Mouse (Mus musculus) right cerebral cortex, adult 2 months (tissue): Measurements from ENCODE around the gene Ntn5.

Source experiments
- DNase-seq, 2 experiments: peaks; one replicate each; pipeline ENCODE4 v3.0.0; 2021 to 2022; ENCODE audit warnings: low spot score in 2 of 2

Ntn5 gene

DNA sequence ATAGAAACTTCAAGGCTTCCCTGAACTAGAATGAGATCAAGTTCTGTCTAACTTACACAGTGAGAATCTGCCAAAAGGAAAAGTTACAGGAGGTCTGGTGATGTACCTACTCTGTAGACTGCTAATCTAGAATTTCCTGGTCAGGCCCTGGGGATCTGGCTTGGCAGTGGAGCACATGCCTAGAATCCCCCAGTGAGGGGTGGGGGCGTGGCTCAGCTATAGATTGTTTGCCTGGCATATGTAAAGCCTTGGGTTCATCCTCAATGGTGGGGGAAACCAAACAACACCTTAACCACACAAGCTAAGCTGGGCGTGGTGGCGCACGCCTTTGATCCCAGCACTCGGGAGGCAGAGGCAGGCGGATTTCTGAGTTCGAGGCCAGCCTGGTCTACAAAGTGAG is 14.1 kb downstream of the Ntn5 start:
- DNase-seq: no peak

DNA sequence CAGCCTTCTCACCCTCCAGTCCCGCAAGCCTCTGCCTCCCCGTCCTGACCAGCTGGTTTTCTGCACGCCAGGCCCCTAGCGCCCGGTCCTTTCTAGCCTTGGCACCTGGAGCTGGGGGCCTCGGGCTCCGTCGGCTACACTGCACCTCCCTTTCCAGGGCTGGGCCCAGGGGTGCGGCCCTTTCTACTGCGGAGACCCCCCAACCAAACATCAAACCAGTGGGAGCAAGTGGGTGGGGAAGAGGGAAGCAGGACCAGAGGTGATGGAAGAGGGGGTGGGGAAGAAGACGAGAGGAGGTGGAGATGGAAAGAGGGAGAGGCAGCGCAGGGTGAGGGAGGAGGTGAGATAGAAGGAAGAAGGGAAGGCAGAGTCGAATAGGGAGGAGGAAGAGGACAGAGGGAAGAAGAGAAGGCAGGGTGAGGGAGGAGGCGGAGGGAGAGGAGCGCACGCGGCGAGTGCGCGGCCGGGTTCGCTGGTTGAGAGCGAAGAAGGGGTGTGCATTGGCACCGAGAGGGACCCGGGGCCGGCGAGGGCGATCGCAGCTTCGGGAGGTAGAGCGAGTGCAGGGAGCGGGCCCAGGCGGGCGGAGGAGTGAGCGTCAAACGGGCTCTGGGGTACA is 15.8 kb downstream of the Ntn5 start, which contains the start of gene Car11:
Car11 (plus strand) TSS at position 321 of the 619 bp plus-strand sequence.
- DNase-seq: peak in 1 of 2 experiments; percentile 51

DNA sequence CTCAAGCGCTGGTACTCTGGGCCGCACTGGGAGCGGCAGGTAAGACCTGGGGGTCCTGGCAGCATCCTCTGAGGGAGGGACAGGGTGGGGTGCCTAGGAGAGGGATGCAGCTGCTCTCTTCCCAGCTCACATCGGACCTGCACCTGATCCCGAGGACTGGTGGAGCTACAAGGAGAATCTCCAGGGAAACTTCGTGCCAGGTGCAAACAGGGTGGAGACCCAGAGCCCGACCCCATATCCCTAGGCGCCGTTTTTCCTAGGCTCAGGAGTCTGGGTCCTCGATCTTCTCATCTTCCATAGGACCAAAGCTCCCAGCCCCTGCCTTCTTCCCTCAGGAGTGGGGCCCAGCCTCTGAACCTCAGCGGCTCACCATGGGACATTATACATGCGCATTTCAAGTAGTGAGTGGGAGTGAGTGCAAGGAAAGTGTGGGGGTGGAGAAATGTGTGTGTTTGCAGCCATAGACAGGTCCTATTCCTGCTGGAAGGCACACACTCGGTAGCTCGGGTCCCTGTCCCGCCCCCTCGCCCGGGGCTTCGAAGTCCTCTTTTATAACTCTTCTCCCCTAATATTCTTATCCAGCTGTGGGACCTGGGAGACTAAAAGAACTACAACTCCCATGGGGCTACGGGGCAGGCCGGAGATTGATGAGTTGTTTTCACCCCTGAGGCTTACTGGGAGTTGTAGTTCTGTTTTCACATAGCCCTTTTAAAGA is 16.6 kb downstream of the Ntn5 start:
- DNase-seq: peak; percentile 82 to 92

DNA sequence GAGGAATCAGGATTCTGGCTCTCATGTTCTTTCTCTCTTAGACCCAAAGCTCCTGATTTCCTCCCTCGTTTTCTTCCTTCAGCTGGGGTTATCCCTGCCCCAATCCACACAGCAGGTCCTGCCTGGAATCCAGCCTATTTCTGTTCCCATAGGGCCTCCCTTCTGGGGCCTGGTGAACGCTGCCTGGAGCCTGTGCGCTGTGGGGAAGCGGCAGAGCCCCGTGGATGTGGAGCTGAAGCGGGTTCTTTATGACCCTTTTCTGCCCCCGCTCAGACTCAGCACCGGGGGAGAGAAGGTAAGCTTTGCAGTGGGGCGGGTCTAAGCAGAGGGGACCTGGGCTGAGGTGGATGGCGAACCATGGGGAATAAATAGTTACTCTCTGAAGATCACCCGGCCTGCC is 17.2 kb downstream of the Ntn5 start:
- DNase-seq: no peak

DNA sequence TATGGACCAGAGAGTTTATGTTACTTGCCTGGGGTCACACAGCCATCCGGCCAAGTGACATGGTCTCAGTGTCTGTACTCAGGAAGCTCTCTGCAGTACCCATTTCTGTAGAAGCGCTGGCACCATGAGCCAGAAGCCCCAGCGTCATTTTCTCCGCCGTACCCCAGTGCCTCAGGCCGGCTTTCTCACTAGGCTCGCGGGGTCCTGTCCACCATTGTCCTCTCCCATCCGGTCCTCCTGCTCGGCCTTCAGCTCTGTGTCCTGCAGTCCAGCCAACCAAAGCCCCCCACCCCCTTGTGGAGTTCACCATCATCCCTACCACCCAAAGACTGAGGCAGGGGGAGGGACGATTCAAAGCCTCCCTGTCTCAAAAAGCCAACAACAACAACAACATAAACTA is 17.8 kb downstream of the Ntn5 start:
- DNase-seq: no peak

DNA sequence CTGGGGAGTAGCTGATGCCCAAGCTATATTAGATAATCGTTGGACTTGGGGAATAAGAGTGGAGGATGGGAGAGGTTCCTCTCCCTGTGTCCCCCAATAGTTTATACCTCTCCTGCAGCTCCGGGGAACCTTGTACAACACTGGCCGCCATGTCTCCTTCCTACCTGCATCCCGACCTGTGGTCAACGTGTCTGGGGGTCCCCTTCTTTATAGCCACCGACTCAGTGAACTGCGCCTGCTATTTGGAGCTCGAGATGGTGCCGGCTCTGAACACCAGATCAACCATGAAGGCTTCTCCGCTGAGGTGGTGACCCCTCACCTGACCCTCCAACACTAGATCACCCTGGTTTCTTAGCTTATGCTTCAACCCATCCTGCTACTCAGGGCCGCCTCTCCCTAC is 18.5 kb downstream of the Ntn5 start:
- no peak for DNase-seq

DNA sequence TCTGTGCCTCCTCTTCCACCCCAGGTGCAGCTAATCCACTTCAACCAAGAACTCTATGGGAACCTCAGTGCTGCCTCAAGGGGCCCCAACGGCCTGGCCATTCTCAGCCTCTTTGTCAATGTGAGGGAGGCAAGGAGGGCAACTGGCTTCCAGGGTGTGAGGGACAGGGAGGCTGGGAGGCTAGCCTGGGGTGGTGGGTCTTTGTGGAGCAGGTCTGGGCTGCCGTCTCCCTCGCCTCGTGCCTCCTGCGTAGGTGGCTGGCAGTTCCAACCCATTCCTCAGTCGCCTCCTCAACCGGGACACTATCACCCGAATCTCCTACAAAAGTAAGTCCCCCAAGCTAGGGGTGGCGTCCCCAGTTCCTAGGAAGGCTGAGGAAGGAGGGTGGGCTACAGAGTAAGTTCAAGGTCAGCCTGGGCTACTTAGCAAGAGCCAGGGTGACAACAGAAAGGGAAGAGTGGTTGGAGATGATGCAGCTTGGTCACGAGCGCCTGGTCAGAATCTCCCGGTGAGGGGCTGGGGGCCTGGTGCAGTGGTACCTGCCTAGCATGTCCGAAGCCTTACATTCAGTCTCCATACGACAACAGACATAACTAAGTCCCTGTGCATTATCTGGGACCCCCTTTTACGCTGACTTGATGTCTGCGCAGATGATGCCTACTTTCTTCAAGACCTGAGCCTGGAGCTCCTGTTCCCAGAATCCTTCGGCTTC is 19.1 kb downstream of the Ntn5 start:
- no peak for DNase-seq

DNA sequence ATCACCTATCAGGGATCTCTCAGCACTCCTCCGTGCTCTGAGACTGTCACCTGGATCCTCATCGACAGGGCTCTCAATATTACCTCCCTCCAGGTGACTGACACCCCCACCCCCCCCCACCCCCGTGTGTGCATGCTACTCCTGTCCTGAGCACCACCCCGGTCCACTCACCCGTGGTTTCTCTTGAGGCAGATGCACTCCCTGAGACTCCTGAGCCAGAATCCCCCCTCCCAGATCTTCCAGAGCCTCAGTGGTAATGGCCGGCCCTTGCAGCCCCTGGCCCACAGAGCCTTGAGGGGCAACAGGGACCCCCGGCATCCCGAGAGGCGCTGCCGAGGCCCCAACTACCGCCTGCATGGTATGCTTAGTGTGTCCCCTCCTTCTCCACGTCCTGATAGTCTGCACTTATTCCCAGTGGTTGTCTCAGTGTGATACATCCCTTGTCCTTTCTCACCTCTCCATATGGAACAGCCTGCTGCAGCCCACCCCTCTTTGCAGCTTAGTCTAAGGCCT is 19.8 kb downstream of the Ntn5 start:
- no peak for DNase-seq

DNA sequence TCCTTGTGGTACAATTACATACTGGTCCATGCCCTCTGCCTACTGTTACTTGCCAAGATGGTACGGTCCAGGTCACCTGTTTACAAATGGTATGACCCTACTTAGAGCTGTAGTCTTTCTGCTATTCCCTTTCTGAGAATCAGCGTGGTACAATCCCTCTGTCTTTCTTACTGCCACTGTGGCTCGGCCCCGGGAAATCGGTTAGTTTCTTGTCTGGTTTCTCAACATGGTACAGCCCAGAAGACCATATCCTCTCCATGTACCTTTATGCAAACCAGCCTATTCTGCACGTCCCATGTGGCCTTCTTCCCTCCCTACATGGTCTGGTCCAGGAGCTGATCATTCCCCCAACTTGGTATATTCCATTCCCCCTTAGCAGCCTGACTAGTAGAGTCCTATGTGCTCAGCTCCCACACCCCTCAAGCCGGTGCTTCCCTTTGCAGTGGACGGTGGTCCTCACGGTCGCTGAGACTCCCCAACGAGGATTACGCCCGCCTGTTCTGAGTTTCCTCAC is 20.3 kb downstream of the Ntn5 start:
- DNase-seq: peak; percentile 78 to 83

DNA sequence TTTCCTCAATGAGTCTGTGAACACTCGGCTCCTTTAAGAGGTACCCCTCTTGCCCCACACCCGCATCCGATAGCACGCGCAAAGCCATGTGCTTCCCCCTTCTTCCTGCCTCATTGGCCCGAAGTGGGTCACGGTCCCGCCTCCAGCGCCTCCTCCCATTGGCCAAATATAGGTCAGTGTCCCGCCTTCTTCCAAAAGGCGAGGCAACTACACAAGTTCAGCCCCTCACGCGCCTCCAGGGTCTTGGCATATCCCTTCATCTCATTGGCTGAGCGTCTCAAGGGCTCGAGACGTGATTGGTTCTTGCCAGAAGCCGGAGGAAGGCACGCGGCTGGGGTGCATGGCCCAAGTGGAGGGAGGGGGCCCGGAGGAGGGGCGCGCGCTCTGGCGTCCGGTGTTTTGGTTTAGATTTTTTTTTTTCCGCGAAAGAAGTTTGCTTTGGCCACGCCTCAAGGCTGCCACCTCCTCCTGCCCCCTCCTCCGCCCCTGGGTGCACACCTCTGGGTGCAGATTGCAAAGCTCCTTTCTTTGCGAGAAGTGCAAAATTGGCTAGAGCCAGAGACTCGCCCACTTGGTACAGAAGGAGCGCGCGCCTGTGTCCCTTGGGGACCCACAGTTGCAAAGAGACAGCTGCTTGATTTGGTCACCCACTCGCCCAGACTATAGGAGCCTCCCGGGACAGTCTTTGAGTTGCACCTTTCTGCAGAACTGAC is 21.1 kb downstream of the Ntn5 start, which contains the start of gene Dbp:
Dbp (plus strand) TSS at position 359 of the 713 bp plus-strand sequence.
- peak; percentile 99 to 100 for DNase-seq

DNA sequence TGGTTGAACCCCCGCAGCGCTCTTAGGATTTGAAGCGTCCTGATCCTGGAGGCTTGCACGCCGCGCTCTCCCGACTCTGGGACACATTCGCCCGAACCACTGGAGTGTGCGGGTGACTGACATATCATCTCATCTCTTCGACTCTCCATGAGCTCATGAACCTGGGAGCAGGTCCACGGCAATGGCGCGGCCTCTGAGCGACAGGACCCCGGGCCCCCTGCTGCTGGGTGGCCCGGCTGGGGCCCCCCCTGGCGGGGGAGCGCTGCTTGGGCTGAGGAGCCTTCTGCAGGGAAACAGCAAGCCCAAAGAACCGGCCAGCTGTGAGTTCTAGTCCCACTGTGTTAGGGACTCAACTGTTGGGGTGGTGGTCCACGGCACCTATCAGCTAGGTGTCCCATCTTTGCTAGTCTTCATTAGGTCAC is 21.6 kb downstream of the Ntn5 start:
- no peak for DNase-seq

DNA sequence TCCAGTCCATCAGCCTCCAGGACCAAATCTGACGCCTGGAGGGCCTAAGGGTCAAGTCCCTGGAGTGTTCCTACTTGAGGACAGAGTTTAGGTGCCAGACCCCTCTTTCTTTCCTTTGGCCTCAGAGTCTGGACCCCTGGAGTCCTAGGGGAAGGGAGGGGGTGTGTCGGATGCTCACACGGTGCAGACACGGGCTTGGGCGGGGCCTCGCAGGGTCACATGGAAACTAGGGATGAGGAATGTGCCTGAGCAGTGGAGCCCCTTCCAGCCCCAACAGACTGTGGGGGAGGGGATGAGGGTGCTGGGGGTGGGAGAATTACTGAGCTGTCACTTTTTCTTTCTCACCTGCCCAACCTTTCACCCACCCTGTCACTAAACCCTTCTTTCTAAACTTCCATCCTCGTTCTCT is 22.1 kb downstream of the Ntn5 start:
- DNase-seq: peak; percentile 71 to 75

DNA sequence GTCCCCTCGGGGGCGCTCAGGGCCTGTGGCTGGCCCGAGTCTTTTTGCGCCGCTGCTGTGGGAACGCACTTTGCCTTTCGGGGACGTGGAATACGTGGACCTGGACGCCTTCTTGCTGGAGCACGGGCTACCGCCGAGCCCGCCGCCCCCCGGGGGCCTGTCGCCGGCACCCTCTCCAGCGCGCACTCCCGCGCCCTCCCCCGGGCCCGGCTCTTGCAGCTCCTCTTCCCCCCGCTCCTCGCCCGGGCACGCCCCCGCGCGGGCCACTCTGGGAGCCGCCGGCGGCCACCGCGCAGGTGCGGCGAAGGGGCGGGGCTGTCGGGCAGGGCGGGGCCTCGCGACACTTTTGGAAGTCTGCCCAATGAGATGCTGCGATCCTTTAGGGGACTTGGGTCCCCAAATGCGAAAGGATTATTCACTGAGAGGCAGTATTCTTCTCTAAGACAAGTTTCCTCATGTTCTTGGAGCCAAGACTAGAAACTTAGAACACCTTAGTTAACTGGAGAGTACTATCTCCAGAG is 23.0 kb downstream of the Ntn5 start:
- peak; percentile 74 to 75 for DNase-seq

DNA sequence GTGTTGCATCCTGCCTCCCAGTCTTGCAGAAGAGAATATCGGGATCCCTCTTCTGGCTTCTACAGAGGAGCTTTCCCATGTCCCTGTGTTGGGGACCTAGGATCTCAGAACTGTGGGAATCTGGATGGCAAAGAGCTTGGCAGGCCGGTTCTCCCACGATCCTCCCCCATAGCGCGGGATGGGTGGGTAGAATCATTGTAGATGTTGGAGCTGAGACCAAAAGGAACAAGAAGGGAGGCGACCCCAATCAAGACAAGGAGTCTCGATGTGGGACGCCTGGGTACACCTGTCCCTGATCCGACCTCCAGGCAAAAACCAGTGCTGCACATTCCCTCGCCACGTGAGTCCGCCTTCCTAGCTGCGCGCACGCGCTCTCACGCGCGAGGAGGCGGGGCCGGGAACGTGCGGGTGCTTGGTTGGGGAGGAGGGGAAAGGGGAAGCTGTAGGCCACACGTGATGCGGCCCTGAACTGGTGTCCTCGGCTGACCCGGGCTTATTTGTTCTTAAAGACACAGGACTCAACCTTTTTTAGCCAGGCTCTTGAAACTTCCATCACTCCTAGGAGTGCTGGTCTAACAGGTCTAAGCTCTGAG is 23.6 kb downstream of the Ntn5 start:
- peak; percentile 94 to 95 for DNase-seq

DNA sequence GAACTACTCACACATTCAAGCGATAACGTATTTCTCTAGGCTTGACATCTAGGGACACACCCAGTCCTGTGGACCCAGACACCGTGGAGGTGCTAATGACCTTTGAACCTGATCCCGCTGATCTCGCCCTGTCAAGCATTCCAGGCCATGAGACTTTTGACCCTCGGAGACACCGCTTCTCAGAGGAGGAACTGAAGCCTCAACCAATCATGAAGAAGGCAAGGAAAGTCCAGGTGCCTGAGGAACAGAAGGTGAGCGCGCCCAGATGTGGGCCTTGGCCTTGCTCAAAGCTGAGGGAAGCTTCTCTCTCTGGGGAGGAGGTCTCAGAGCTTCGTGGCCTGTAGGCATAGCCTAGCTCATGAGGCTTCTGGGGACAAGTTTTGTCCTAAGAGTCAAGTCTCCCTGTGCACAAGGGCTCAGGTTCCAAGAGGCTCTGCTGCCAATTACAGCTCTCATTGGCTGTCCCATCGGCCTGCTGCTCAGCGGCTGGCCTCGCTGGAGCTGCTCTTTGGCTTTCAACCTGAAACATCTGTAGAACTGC is 24.5 kb downstream of the Ntn5 start:
- no peak for DNase-seq

DNA sequence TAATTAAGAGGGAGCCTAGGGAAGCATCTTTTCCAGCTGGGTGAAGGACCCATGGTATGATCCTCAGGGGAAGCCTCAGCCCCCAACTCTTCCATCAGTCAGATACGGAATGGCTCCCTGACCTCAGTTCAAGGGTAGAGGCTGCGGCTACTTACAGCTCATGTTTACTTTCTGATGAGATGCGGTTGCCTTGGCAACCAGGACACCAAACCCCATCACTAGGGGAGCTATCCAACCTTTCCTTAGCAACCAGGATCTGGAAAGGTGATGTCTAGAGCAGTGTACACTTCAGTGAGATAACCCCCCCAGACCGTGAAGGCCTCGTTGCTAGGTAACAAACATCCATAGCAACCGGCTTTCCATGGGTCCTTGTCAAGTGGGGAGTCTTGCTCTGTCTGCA is 25.2 kb downstream of the Ntn5 start:
- peak in 1 of 2 experiments; percentile 58 for DNase-seq

DNA sequence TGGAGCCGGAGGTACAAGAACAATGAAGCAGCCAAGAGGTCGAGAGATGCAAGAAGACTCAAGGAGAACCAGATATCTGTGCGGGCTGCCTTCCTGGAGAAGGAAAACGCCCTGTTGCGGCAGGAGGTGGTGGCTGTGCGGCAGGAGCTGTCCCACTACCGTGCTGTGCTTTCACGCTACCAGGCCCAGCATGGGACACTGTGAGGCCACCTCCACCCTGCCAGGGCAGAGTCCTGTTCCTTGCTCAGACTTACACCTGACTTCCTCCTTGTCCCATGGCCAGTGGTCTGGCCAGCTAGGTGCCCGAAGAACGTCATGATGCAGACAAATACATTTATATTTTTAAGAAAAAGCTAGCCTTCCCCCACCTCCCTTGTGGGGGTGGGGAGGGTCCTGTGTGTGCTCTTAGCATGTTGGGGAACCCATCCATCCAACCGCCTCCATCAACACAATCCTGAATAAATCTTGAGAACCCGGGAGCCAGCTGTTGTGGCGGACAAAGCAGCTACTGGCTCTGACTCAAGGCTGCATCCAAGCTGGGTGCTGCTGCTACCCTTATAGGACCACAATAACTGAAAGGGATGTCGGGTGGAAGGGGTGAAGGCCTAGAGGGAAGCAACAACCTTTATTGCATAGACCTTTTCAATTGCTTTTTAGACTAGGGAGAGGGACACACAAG is 26.0 kb downstream of the Ntn5 start:
- DNase-seq: no peak

DNA sequence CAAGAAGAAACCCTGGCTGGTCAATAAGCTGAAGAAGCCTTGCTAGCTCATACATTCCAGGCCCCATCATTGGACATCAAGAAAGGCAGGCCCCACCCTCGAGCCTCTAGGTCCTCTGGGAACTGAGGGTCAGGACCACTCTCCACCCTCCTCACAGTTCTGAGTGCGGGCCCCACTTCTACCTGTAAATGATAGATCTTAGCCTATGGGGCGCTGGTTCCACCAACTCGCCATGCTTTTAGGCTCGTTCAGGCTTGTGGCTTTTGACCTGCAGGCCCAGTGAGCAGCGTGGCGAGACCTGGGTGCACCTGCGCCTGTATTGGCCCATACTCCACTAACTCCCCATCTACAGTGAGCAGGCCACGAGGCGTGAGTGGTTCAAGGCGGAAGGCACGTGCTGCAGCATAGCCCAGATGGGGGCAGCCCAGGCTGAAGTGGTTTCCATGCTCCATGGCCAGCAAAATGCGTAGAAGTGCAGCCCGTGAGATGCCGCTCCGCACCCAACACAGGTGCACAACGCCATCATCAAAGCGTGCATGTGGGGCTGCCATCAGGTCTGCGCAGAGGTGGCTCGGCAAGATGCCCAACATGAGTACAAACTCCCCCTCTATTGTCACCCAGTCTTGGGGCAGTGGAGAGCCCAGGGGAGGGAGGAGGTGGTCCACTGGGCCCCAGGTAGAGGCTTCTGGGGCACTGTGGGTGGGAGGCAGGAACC is 26.8 kb downstream of the Ntn5 start:
- DNase-seq: no peak

DNA sequence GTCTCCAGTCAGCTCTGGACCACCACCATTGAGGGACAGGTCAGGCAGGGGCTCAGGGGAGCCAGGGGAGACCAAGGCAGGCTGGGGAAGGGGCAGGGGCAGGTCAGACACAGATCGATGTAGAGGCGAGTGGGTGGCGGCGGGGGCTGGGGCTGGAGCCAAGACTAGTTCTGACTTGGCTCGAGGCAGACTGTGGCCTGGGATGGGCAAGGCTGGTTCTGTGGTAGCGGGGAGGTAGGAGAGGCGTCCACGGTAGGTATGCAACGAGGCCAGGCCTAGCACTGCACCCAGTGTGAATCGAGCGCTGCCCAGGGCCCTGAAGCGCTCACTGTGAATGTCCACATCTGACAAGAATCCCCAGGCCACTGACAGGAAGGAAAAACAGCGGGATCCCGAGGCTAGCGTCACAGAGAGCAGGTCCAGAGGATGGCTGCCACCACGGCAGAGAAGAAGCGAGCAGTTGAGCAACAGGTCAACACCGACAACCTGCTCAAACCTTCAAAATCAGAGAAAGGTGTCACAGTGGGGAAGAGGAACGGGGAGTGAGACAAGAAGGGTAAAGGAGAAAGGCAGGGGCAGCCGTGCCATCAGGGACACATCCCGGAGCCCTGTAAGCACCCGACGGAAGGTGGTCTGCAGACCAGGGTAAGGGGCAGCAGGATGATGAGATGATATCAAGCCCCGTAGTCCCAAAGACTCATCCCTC is 27.6 kb downstream of the Ntn5 start:
- no peak for DNase-seq
